8 mouse cellular contexts compared by ENCODE assay signal in genomic region chr3:108203621-108204325, GRCm38 (mm10). TPM values are rescaled to one million over a fixed set of nuclear protein-coding genes. Genes with fewer than 3 reads are reported as not detected.
A peak's percentile ranks its signal among the peaks of the same experiment; 100 is the strongest.
DNase-seq lines count a peak whose midpoint lies in the region; ATAC-seq and TF ChIP-seq lines count a peak whose summit lies in the region.

No protein-coding gene starts in this region.

- no peak overlapping the region for H3K4me2 ChIP-seq in forebrain, embryonic 14.5 days (ENCODE audit: low read length)
- no peak overlapping the region for H3K4me2 ChIP-seq in forebrain, embryonic 15.5 days (replicated peaks)

- H3K4me1 ChIP-seq in forebrain, embryonic 14.5 days (ENCODE audit: control insufficient read depth, insufficient read depth, low read length), result peaks cover 17% of the 10 kb centered on the region
- H3K4me1 ChIP-seq in forebrain, embryonic 15.5 days, result peaks cover 46% of the 10 kb centered on the region
- H3K4me1 ChIP-seq in small intestine, adult 2 months (ENCODE audit: control insufficient read depth, insufficient read depth, insufficient read length, low read length), result peaks cover 8% of the 10 kb centered on the region

- no peak overlapping the region for H3K4me3 ChIP-seq in forebrain, embryonic 14.5 days (ENCODE audit: low read depth, low read length)
- no peak overlapping the region for H3K4me3 ChIP-seq in forebrain, embryonic 15.5 days
- no peak overlapping the region for H3K4me3 ChIP-seq in small intestine, adult 2 months (ENCODE audit: low read depth, low read length)

- H3K36me3 ChIP-seq in forebrain, embryonic 14.5 days (ENCODE audit: control insufficient read depth, insufficient read depth, low read length), result peaks cover 74% of the 10 kb centered on the region
- peaks cover 44% of the 10 kb centered on the region for H3K36me3 ChIP-seq in forebrain, embryonic 15.5 days
- no peaks in the 10 kb centered on the region; the same call in 1 of the 2 replicates for H3K36me3 ChIP-seq in small intestine, adult 2 months (ENCODE audit: control insufficient read depth, insufficient read depth, low read length)

- peak; percentile 91; the same call in 1 of the 2 replicates for TF ChIP-seq CTCF in small intestine, adult 2 months (IDR thresholded peaks at IDR 0.05; ENCODE audit: extremely low read depth, insufficient read length, insufficient replicate concordance, low read depth, low read length)

- DNase-seq in forebrain, embryonic 14.5 days (ENCODE audit: low spot score), result peak; percentile 71
- DNase-seq in ES-CJ7 (ENCODE audit: low read depth, low spot score), result peak; percentile 73
- DNase-seq in cerebellum, adult 11 months, result peak; percentile 83
- peak; percentile 71 to 76 for DNase-seq in gastrocnemius, adult 8-10 months (ENCODE audit: low spot score in 2 of 2)
- peak; percentile 65 for DNase-seq in large intestine, adult 2 months (ENCODE audit: low read depth, low spot score)
- DNase-seq in lung, postnatal 14 days, result peak; percentile 90

- no peak overlapping the region for H3K27ac ChIP-seq in forebrain, embryonic 14.5 days (ENCODE audit: low read depth, low read length)
- no peak overlapping the region for H3K27ac ChIP-seq in forebrain, embryonic 15.5 days (replicated peaks)
- H3K27ac ChIP-seq in small intestine, adult 2 months (ENCODE audit: insufficient read depth, low read depth, low read length), result no peak overlapping the region

- no peaks in the 10 kb centered on the region for H3K9me3 ChIP-seq in forebrain, embryonic 14.5 days (replicated peaks; ENCODE audit: control insufficient read depth, low read length)
- no peaks in the 10 kb centered on the region for H3K9me3 ChIP-seq in forebrain, embryonic 15.5 days

- WGBS in forebrain, embryonic 14.5 days, result 81% methylated on average over 11 of the region's 11 CpGs
- whole genome bisulfite sequencing in forebrain, embryonic 15.5 days, result 83% methylated on average over 11 of the region's 11 CpGs
- 81% methylated on average over 11 of the region's 11 CpGs for WGBS in large intestine, adult 2 months
- 82% methylated on average over 11 of the region's 11 CpGs for WGBS in small intestine, adult 2 months

- no peak for TF ChIP-seq POLR2A in small intestine, adult 2 months (IDR thresholded peaks at IDR 0.05; ENCODE audit: low read depth, low read length)

- no peaks in the 10 kb centered on the region for H3K27me3 ChIP-seq in forebrain, embryonic 14.5 days (replicated peaks; ENCODE audit: control insufficient read depth, insufficient read depth, low read length)
- H3K27me3 ChIP-seq in forebrain, embryonic 15.5 days, result no peaks in the 10 kb centered on the region
- no peaks in the 10 kb centered on the region for H3K27me3 ChIP-seq in small intestine, adult 2 months (ENCODE audit: control insufficient read depth, insufficient read depth, low read length)

- no peak for ATAC-seq in forebrain, embryonic 14.5 days
- no peak for ATAC-seq in forebrain, embryonic 15.5 days (replicated peaks)

- H3K9ac ChIP-seq in forebrain, embryonic 14.5 days (ENCODE audit: low read length), result no peak overlapping the region
- no peak overlapping the region for H3K9ac ChIP-seq in forebrain, embryonic 15.5 days (replicated peaks)

RNA-seq across cellular contexts. Expression of gene Cyb561d1, which starts 2.8 kb away (rescaled TPM):
- polyA plus RNA-seq in forebrain, embryonic 14.5 days (2014; fragmentation: Nextera tagmentation; extraction: Ambion mirVana), result 2.4 and 2.9 TPM in 2 replicates
- 4.4 and 4.5 TPM in 2 replicates for polyA plus RNA-seq in forebrain, embryonic 15.5 days (2015; fragmentation: Nextera tagmentation; extraction: Ambion mirVana)
- total RNA-seq in gastrocnemius, adult 8-10 months (2022), result 1 to 10 TPM; 3.0 to 3.8 (median 3.4) TPM
- polyA plus RNA-seq in large intestine, adult 2 months (2012; rRNA removed), result 9.9 and 10.8 TPM in 2 replicates
- 5.5 and 9.4 TPM in 2 replicates for polyA plus RNA-seq in small intestine, adult 2 months (2012; rRNA removed)

RNA-seq across cellular contexts. Expression of gene Atxn7l2, which starts 7.0 kb away (rescaled TPM):
- 24.1 and 30.1 TPM in 2 replicates for polyA plus RNA-seq in forebrain, embryonic 14.5 days (2014; fragmentation: Nextera tagmentation; extraction: Ambion mirVana)
- 32.5 and 33.6 TPM in 2 replicates for polyA plus RNA-seq in forebrain, embryonic 15.5 days (2015; fragmentation: Nextera tagmentation; extraction: Ambion mirVana)
- total RNA-seq in gastrocnemius, adult 8-10 months (2022), result 1 to 10 TPM; 5.9 to 7.4 (median 6.6) TPM
- 6.2 and 7.2 TPM in 2 replicates for polyA plus RNA-seq in large intestine, adult 2 months (2012; rRNA removed)
- 3.6 and 9.7 TPM in 2 replicates for polyA plus RNA-seq in small intestine, adult 2 months (2012; rRNA removed)

RNA-seq across cellular contexts. Expression of gene Amigo1, which starts 17.6 kb away (rescaled TPM):
- polyA plus RNA-seq in forebrain, embryonic 14.5 days (2014; fragmentation: Nextera tagmentation; extraction: Ambion mirVana), result 4.8 and 6.5 TPM in 2 replicates
- polyA plus RNA-seq in forebrain, embryonic 15.5 days (2015; fragmentation: Nextera tagmentation; extraction: Ambion mirVana), result 9.9 and 11.7 TPM in 2 replicates
- total RNA-seq in gastrocnemius, adult 8-10 months (2022), result 10 to 100 TPM; 30.3 to 36.5 (median 32.6) TPM
- polyA plus RNA-seq in large intestine, adult 2 months (2012; rRNA removed), result 7.3 and 11.9 TPM in 2 replicates
- 10.1 and 17.6 TPM in 2 replicates for polyA plus RNA-seq in small intestine, adult 2 months (2012; rRNA removed)

RNA-seq across cellular contexts. Expression of gene Sypl2, which starts 22.7 kb away (rescaled TPM):
- 1.5 and 1.8 TPM in 2 replicates for polyA plus RNA-seq in forebrain, embryonic 14.5 days (2014; fragmentation: Nextera tagmentation; extraction: Ambion mirVana)
- polyA plus RNA-seq in forebrain, embryonic 15.5 days (2015; fragmentation: Nextera tagmentation; extraction: Ambion mirVana), result 2.3 and 2.7 TPM in 2 replicates
- total RNA-seq in gastrocnemius, adult 8-10 months (2022), result 100 to 1,000 TPM; 240 to 296 (median 244) TPM
- polyA plus RNA-seq in large intestine, adult 2 months (2012; rRNA removed), result 1.7 and 2.3 TPM in 2 replicates
- polyA plus RNA-seq in small intestine, adult 2 months (2012; rRNA removed), result 2.5 and 6.3 TPM in 2 replicates

RNA-seq across cellular contexts. Expression of gene Gpr61, which starts 49.1 kb away (rescaled TPM):
- 1.0 and 1.5 TPM in 2 replicates for polyA plus RNA-seq in forebrain, embryonic 14.5 days (2014; fragmentation: Nextera tagmentation; extraction: Ambion mirVana)
- polyA plus RNA-seq in forebrain, embryonic 15.5 days (2015; fragmentation: Nextera tagmentation; extraction: Ambion mirVana), result 1.9 and 2.2 TPM in 2 replicates
- total RNA-seq in gastrocnemius, adult 8-10 months (2022), result not detected
- polyA plus RNA-seq in large intestine, adult 2 months (2012; rRNA removed), result 0.04 TPM in 2 replicates
- polyA plus RNA-seq in small intestine, adult 2 months (2012; rRNA removed), result 0.05 TPM in 1 of 2 replicates, not detected in the other
